Mouse (Mus musculus): Measurements from ENCODE around the gene Dao.
A peak's percentile ranks its signal among the peaks of the same experiment; 100 is the strongest.

Gene Dao

DNA sequence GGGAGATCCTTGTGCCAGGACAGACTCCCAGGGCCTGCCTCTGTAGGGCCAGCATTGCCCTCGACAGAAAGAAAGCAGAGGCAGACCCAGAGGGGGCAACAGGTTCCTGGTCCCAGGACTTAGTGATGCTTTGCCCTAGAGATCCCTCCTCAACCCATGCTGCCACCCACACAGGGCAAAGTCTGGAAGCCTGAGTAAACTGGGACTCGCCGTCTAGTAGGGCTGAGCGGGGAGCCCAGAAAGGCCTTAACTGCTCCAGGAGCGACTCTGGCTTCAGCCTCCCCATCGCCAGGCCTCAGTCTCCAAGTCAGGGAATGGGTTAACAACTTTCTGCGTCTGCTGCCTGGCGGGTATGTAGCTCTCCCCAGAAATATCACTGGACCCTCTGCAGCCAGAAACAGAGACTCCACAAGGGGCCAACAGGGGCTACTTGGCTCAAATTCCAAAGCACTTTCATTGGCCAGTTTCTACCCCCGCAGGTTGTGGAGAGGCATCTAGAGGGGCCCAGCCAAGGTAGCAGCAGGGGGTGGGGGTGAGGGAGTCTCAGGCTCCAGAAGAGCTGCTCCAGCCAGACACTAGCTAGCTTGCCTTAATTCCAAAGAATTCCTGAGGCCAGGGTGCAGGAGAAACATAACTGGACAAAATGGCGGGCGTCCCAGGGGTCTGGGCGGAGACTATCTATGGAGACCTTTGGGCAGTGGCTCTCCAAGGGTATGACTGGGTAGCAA lies 23.9 kb downstream of the Dao start:
- no peak for DNase-seq (ENCODE audit: low spot score in 2 of 2)

DNA sequence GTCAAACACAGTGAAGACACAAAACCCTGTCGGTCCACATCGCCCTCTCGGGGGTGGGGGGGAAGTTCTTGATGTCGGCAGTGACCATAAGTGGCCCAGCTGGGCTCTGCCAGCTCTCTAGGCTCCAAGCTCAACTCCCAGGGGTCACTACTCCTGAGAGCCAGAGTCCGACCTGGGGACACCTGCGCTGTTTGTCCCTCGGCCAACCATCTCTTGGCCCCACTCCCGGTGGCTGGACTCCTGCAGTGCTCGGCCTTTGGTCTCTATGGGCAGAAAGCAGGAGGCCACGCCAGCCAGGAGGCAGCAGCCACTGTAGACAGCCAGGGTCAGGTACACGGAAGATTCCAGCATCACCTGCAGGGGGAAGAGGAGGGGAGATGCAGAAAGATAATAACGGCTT lies 24.6 kb downstream of the Dao start:
- DNase-seq (ENCODE audit: low spot score in 2 of 2): no peak

DNA sequence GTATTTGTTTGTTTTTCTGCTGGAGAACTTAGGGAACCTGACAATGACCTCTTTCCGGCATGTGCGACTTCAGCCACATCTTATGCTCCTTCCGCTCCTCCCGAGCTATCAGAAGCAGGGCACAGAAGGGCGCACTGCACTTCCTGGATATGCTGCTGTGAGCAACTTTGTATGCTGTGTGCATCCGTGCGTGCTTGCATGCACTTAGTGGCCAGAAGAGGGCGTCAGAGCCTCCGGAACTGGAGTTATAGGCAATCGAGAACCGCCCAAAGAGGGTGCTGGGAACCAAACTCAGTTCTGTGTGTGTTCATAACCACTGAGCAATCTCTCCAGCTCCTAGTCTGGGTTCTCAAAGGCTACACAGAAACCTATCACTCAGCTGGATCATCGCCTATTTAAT lies 27.1 kb downstream of the Dao start:
- DNase-seq (ENCODE audit: low spot score in 2 of 2): no peak

DNA sequence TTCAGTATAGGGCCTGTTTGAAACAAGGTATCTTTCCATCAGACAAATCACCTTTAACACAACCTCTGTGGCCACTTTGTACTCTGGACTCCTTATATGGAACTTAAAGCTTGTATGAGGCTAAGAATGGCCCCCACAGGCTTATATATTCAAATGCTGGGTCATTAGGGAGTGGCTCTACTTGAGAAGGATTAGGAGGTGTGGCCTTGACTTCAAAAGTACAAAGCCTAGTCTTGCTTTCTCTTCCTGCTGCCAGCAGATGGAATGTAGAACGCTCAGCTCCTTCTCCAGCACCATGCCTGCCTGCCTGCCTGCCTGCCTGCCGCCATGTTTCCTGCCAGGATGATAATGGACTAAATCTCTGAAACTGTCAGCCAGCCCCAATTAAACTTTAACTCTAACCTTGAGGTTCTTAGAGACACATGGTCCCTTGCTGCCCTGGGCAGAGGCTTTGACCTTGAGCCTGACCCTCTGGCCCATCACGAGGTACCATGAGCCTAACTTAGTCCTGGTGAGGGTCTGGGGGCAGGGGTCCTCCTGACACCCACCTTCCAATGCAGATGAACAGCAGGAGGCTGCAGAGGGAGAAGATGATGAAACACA lies 28.8 kb downstream of the Dao start:
- DNase-seq (ENCODE audit: low spot score in 2 of 2): no peak

DNA sequence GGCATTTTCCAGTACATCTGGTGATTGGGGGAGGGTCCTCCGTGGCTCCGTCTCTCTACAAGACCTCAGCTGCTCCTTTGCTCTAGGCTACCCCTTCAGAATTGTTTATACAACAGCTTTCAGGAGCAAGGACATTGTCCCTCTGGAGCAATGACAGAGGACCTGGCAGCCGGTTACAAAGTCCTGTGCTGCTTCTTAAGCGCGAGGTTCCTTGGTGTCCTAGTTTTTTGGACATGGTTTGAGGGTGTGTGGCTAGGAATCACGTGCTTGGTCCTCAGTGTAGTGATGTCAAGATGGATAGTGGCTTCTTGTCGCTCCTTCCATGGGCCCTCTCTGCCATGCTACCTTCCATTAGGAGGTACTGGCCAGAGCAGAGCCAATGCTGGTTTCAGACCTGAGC lies 30.9 kb downstream of the Dao start:
- DNase-seq (ENCODE audit: low spot score in 2 of 2): no peak

DNA sequence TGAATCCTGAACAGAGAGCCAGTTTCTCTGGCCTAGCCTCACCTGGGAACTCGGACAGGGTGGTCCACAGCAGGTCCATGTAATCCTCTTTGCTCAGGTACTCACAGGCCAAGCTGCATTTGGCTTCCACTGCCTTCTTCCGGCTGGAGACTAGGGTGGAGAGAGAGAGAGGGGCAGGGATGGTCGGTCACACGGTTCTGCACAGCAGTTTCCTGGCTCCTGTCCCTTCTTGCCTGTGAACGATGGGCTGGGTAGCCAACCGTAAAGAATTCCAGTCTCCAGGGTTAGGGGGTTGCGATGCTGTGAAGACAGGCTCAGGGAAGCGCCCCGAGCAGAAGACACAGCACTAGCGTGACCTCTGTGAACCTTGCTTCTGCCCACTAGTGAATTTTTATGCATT lies 31.6 kb downstream of the Dao start:
- DNase-seq (ENCODE audit: low spot score in 2 of 2): no peak

DNA sequence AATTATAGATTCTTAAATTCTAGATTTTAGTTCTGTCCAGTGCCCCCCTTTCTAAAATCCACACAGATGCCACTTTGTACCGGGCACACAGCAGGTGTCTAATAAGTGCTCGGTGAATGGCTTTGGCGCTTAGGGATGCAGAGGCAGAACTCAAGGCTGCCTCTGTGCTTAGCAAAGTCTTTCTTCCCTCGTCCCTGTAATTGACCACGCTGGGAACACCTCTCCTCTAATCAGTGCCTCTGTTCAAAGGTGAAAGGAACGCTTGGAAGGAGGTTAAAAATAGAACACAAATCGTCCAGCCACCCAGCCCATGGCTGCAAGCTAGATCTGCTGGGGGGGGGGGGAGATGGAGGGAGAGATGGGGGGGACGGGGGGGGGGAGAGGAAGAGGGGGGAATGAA lies 37.0 kb downstream of the Dao start:
- DNase-seq (ENCODE audit: low spot score in 2 of 2): no peak

DNA sequence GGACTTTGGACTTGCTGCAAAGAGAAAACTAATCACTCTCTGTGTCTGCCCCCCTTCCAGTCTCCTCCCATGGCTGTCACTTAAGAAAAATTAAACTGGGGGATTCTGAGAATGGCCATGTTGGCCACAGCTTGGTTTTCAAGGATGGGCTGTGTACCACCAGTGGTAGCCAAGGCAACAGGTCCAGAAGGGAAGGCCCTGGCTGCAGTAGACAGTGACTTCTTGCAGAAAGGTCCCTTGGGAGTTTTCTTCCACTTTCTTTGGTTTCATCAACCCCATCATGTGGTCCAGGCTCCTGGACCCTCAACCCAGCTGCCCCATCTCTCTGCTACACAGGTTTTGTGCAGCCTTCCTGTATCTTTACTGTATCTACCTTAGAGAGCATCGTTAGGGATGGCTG lies 37.4 kb downstream of the Dao start:
- DNase-seq (ENCODE audit: low spot score in 2 of 2): no peak

DNA sequence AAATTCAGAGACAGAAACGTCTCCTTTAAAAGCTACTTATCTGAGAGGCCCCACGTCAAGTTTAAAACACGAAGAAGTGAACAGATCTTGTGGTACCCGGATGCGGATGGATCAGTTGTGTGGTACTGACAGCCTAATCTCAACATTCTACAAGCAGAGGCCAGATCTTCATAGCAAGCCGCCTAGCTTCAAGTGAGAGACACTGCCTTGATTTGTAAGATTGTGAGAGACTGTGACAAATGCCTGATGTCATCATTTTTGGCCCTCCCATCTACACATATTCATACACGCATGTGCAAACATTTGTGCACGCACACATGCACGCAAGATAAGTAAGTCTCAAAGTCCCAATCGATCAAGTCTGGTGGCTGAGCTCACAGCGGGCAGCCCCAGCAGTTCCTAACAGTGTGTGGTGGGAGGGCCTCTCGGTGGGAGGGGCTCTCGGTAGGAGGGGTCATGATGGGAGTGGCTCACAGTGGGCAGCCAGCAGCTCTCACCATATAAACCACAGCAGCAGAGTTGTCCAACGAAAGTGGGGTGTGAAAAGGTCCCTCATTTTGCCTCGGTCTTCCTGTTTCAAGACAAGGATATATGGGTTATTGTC lies 37.9 kb downstream of the Dao start:
- DNase-seq (ENCODE audit: low spot score in 2 of 2): peak; percentile 71 to 81

DNA sequence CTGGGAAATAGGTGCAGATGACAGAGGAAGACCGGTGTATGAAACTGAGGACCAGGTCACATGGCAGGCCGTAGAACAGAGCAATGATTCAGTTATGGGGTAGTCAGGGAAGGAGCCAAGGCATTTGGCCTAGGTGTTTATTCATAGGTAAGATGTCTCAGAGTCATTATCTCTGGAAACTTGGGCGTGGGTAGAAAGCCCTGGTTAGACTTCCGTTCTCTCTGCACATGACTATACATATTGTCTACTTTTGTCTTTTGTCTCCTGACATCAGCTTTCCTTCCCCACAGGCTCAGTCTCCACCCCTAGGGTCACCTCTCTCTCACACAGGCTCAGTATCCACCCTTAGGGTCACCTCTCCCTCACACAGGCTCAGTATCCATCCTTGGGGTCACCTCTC lies 40.3 kb downstream of the Dao start:
- DNase-seq (ENCODE audit: low spot score in 2 of 2): no peak

DNA sequence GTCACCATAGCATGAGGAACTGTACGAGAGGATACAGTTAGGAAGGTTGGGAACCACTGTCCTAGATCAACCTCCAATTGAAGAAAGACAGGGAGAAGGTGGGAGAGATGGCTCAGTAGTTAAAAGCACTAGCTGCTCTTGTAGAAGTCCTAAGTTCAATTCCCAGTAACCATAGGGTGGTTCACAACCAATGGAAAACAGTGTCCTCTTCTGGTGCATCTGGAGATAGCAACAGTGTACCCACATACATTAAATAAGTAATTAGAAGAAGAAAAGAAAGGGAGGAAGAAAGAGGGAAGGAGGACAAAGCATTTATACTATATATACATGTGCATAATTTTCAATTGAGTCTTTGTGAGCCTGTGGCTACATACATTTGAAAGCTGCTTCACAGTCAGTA lies 41.6 kb downstream of the Dao start:
- DNase-seq (ENCODE audit: low spot score in 2 of 2): no peak

DNA sequence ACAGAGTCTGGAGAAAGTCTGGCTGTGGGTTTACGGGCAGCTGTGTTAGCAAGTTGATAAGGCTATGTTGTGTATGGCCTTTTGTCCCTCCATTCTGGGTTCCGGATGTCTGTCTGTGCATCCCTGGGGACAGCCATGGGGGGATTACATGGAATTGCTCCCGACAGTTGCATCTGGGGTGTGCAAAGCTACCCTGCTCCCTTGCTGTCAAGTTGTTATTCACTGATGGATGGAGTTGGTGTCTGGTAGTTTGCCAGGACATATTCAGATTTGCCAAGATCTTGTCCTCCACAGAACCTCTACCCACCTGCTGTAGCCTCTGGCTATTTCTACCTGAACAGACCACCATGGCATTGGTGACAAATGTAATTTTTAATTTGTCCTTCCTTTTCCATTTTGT lies 42.6 kb downstream of the Dao start:
- DNase-seq (ENCODE audit: low spot score in 2 of 2): no peak

DNA sequence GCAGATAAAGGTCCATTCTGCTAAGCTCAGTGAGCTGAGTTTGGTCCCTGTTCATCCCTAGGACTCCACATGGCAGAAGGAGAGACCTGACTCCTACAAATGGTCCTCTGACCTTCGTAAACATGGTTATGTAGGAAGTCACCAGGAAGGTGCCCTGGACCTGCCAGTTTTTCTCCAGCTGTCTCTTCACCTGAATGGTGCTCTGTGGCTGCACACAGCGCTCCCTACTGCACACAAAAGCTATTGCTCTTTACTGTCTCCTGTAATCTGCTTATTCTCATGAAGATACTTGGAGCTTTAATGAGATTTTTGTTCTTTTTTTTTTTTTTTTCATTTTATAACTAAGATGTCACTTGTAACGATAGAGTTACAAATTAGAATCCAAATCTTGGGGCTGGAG lies 43.1 kb downstream of the Dao start:
- DNase-seq (ENCODE audit: low spot score in 2 of 2): no peak

DNA sequence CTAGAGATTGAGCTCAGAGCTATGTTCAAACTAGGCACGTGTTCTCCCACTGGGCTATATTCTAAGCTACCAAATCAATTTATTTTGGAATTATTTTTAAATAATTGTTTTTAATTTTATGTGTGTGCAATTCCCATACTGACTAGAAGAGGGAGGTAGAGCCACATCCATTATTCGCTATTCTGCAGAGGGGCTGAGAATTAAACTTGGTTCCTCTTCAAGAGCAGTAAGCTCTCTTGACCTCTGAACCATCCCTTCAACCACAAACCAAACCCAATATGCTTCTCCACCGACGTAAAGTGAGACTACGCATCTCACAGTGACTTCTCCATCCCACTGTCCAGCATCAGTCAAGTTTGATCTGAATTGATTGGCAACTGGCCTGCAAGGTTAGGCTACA lies 43.7 kb downstream of the Dao start:
- DNase-seq (ENCODE audit: low spot score in 2 of 2): no peak

DNA sequence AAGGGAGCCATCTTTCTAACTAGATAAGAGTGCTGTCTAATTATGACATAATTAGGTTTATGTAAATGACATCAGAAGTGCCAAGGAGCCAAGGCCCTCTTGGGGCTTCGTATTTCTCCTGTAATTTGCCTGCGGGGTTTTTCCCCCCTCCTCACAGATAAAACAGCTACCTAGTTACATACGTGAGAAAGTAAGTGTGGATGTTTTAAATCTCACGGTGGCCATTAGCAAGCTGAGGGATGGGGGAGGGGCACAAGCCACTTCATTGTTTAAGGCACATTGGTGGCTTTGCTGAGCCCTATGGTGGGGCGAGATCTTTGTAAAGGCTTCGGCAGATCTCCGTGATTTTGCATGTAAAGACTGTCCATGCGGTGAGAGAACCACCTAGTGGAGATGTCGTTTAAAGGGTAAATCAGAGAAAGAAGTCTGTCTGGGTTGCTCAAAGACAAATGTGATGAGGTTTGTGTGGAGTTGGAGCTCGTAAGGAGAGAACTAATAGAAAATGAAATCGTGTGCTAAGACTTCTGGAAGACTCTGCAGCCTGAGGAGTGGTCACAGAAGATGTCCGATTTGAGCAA lies 45.3 kb downstream of the Dao start:
- no peak for DNase-seq (ENCODE audit: low spot score in 2 of 2)

DNA sequence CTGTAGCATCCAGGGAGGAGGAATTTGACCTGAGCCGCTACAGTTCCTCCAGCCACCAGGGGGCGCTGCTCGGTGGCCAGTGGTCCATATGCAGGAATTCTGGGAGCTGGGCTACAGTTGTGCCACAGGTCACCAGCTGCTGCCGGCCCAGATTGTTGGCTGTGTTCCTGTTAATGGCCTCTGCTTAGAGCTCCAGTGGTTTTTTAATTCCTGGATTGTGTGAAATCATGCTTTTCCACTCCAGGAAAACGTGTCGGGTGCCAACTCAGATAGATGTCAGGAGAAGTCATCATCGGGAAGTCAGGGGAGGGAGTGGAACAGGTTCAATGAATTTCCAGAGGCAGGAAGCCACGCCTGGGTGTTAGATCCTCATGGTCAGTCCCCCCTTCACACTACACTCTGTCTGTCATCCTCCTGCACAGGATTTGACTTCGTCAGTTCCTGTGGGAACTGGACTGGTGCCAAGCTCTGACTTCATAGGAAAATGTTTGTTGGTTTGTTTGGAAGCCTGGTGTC lies 48.8 kb downstream of the Dao start:
- DNase-seq (ENCODE audit: low spot score in 2 of 2): peak; percentile 25 to 35

DNA sequence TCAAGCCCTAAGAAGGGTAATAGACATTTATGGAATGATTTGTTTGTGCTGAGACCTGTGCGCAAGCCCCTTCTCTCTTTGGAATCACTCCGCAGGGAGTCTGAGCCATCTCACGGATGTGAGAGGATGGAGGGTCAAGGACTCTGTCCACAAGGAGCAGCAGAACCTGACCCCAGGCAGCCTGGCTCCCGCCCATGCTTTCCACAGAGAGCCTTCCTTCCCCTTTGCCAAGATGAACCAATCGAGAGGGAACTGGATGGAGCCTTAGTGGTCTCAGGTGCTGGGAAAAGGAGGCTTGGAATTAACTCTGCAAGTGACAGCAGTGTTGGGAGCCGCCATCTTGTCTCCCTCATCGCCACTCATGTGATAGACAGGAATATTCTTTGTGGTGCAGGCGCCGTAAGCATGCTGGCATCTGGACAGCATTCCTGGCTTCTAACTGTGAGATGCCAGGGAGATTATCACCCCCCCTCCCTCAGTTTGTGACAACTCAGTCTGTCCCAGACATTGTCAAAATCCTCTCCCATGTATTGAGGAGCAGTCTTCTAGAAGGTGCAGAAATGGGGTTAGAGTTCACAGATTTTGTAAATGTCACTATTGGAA lies 53.7 kb downstream of the Dao start:
- DNase-seq (ENCODE audit: low spot score in 2 of 2): no peak

DNA sequence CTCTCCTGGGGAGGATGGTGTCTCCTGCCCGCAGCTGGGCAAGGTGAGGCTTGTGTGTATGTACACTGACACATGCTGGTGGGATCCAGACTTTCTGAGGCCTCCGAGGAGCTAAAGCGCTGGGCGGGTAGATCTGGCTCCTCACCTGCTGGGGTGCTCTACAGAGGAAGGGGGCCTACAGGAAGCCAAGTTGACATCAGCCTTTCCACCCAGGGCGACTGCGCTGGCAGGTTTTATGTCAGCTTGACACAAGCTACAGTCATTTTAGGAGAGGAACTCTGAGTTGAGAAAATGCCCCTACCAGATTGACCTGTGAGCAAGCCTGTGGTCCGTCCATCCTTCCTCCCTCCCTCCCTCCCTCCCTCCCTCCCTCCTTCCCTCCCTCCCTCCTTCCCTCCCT lies 58.2 kb downstream of the Dao start:
- no peak for DNase-seq (ENCODE audit: low spot score in 2 of 2)

DNA sequence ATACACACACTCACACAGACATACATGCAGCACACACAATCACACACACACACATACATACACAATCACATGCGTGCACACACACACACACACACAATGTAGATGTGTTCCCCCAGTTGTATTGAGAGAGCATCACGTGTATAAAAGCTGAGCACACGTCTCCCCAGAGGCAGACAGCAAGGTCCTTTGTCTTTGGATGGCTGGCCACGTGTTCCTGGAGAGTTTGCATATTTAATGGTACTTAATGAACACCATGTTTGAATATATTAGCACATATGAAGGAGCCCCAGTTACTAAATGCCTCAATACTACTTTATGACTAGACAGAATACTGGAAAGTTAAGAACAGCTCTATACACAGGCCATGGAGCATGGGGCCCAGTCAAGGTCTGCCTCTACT lies 60.5 kb downstream of the Dao start:
- DNase-seq (ENCODE audit: low spot score in 2 of 2): no peak

DNA sequence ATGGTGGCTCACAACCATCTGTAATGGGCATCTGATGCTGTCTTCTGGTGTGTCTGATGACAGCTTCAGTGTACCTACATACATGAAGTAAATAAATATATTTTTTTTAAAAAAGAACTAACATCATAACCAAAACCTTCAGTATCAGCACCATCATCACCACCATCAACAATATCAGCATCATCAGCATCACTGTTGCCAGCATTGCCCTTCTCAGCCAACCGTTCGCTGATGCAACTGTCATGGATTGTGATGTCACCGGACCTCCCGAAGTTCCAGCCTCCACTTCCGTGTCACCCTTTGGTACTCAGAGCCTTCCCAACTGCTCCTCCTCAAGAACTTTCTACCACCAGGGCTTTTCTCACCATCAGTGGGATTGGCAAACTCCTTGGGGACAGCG lies 61.7 kb downstream of the Dao start, which contains the start of gene Usp30:
Usp30 (plus strand) TSS at position 301 of the 400 bp plus-strand sequence.
- no peak for DNase-seq (ENCODE audit: low spot score in 2 of 2)

DNA sequence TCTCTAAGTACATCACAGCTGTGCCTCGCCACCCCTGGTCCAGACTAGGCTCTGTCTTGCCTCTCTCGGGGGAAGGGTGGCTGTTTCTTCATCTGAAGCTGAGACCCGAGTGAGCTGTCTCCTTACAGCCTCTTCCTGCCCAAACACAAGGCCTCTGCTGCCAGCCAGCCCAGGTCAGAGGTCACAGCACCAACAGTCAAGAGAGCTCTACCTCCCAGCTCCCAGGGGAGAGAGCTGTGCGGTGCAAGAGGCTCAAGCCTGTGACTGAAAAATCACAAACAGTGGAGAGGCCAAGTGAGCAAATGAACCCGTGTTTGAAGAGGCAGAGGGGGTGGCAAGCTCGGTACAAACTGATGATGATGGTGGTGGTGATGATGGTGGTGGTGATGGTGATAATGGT lies 63.1 kb downstream of the Dao start:
- no peak for DNase-seq (ENCODE audit: low spot score in 2 of 2)

DNA sequence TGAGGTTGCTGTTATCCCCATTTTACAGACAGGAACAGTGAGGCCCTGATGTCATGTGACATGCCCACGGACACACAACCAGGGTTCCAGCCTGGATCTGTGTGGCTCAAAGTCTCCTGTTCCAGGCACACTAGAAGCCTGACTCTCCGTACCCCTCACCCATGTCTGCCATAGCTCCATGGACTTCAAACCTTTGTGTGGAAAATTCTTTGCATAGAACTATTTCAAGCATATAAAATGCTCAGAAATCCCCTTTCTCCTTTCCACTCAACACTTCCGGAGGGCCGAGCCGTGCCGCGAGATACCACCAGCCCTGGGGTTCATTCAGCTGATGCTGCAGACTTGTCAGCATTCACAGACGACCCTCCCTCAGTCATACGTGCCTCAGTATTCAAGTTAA lies 64.0 kb downstream of the Dao start:
- DNase-seq (ENCODE audit: low spot score in 2 of 2): no peak

Measured in natural killer cell, adult 2 months (primary cell).